Mouse (Mus musculus) heart, postnatal 25 days (tissue): ENCODE measurements around the gene Edn1. TPM values are rescaled to one million over a fixed set of nuclear protein-coding genes. Genes with fewer than 3 reads are reported as not detected.

Experiments used
- DNase-seq: peaks from one replicate; pipeline ENCODE4 v3.0.0; 2022; ENCODE audit warnings: low spot score
- intact Hi-C: fragments of 180-260 bp; cut with DNase I; formaldehyde crosslinking; loops from one replicate; pipeline ENCODE4 v1.15.1; 2025
- total RNA-seq, 2 experiments: library from RNA; stranded (reverse); gene quantifications; 2 replicates each; pipeline ENCODE4 v1.2.3; 2021

Edn1 gene
- total RNA-seq, 2 experiments from 2014 or later: 4.3 to 4.6 TPM

DNA sequence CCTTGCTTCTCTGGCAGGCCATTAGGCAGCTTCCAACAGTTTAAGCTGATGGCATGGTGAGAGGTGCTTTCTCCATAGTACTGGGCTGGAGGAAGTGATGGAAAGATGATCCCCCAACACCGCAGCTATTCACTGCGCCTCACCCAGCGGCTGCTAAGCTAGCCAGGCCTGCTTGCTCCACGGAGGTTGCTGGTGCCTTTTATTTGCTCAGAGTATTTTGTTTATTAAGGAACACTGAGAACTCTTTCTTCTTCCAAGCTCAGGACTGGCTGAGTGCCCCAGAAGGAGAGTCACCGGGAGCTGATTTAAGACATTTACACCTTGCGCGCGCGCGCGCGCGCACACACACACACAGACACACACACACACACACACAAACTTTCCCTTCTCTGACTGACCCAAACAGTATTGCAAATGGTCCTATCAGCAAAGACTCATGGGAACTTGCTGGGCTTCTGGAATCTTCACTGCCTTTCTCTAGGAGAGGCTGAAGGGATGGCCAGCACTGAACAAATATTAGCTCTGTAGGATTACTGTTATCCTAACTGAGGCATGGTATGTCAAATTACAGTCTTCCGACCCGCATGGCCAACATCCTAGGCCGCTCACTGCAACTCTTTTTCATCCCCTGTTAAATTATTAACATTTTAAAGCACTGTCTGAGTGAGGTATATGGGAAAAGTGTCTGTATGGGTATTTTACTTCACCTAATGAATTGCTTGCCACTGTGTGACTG is 7.3 kb downstream of the Edn1 start:
- DNase-seq: no peak
- intact Hi-C loops: no loop called here

DNA sequence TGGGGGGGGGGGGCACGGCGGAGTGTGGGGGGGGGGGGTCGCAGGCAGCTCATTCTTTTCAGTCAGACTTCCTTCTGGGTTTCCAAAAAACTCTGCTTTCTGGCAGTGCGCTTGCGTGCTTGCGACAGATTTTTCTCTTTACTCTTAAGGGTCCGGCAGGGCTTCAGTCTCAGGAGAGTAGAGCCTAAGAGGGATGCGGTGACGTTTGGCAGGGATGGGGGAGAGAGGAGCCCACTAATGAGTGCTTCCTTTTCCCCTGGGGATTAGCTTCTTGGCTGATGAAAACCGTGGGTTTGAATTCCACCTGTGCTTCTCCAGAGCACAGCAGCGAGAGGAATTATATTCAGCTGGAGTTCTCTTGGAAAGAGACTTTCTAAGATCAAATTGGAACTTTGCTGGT is 8.5 kb downstream of the Edn1 start:
- DNase-seq: no peak

DNA sequence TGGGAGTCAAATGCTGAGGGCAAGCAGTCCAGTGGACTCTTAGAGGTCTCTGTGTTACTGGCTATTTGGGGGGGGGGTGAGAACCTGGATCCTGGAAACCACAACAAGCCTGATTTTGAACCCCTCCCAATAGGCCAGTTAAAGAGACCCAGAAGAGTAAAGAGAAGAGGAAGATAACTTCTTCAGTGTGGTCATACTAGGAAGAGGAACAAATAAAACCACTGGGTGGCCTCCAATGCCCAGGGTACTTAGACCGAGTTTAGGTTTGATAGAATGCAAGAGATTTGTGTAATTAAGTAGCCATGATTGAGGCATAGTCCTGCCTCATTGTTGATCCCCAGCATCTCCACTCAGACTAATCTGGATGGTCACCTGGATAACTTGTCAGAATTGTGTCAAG is 14.4 kb downstream of the Edn1 start:
- intact Hi-C loops: no loop called here
- no peak for DNase-seq

More for the DNA sequence above, 8.5 kb downstream of the Edn1 start:
- intact Hi-C loops: no loop called here

- DNase-seq: no peak
- intact Hi-C loops: no loop called here
Observed at GRCm38 (mm10) chr13:42317808-42318207, 16.5 kb downstream of the Edn1 start.

GRCm38 (mm10) chr13:42328576-42328975 is 27.3 kb downstream of the Edn1 start:
- intact Hi-C loops: no loop called here
- no peak for DNase-seq

GRCm38 (mm10) chr13:42331104-42331503 is 29.8 kb downstream of the Edn1 start:
- intact Hi-C loops: no loop called here
- no peak for DNase-seq

DNA sequence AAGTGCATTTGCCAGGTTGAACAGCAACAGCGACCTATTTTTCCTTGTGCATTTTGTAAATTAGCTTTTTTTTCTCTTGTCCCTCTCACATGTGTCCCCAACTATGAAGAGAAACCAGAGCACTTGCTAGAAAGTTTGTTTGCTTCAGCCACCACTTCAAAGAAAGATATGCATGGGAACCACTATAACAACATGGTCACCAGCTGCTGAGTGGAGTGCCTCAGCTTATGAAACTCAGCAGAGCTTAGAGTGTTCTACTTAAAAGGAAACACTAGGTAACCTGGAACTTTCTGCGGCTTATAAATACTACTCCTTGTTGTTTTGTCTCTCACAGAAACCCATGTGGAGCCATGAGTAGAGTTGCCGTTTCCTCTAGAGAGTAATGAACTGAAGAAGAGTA is 33.7 kb downstream of the Edn1 start:
- DNase-seq: no peak
- intact Hi-C loops: no loop called here

GRCm38 (mm10) chr13:42336414-42336813 is 35.1 kb downstream of the Edn1 start:
- DNase-seq: no peak
- intact Hi-C loops: no loop called here

DNA sequence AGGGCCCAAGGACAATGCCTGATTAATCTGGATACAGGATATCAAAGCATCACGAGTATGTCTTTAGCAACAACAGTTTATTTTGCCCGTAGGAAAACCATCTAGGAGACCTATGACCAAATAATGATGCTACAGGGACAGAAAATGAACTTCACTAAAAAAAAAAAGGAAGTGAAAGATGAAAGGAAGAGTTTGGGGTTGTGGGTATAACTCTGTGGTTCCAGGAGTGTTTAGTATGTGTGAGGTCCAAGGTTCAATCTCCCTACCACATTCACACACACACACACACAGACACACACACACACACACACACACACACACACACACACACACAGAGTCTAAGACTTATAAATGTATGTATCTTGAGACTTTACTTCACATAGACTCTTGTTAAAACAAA is 35.8 kb downstream of the Edn1 start:
- intact Hi-C loops: no loop called here
- DNase-seq: no peak

DNA sequence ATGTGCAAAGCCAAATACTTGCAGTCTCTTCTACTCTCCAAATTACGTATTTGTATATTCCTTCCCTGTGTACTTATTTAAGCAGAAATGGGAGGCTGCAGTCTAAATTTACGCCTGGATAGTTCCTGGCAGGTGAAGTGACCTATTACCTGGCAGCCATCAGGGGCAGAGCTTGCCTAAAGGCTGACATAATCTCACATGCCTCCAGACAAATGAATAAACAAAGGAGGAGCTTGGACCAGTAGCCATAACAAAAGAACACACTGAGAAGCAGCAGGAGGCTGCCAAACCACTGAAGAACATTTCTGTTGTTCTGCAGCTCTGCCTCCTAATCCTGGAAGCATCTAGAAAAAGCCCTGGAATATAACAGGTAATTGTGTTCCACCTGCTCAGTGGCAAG is 38.2 kb downstream of the Edn1 start:
- no peak for DNase-seq
- intact Hi-C loops: no loop called here

GRCm38 (mm10) chr13:42341871-42342532 is 40.7 kb downstream of the Edn1 start:
- intact Hi-C loops: no loop called here
- DNase-seq: no peak

DNA sequence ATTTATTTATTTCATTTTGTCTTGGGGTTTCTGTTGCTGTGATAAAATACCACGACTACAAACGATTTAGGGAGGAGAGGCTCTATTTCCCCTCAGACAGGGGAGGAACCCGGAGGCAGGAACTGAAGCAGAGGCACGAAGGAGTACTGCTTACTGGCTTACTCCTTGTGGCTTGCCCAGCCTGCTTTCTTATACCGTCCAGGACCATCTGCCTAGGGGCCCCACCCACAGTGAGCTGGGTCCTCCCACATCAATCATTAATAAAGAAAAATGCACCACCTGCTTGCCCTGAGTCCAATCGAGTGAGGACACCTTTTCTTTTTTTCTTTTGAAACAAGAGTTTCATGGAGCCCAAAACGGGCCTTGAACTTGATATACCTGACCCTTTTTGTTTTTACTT is 44.2 kb downstream of the Edn1 start:
- intact Hi-C loops: no loop called here
- no peak for DNase-seq

DNA sequence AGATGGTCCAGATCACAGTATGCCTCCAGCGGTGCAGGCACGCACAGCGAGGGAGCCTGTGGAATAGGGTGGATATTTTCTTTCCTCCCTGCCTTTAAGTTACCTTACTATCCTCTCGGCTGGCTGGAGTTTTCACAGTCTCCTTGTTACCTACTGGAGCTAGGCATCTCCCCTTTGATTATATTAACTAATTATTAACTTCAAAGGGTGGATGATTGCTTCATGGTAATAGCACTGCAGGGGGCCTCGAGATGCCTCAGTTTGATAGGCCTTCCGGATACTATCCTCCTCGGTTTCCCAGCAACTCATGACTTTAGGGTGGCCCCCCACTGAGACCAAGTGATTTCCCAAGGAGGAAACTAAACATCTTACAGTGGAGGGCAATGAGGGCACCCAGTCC is 45.1 kb downstream of the Edn1 start:
- intact Hi-C loops: no loop called here
- DNase-seq: no peak

- intact Hi-C loops: no loop called here
Observed at GRCm38 (mm10) chr13:42351675-42352074, 50.4 kb downstream of the Edn1 start.

More at GRCm38 (mm10) chr13:42351675-42352074, 50.4 kb downstream of the Edn1 start:
- DNase-seq: no peak

Other genes with a start within 250 kb of the Edn1 start
- 10 to 100 TPM; 23.9 to 26.5 TPM for gene Hivep1, start 249.5 kb upstream of the Edn1 start, total RNA-seq